Mouse (Mus musculus) intestine, embryonic 14.5 days (tissue): ENCODE data around the gene Cuedc1. TPM values are rescaled to one million over a fixed set of nuclear protein-coding genes. Genes with fewer than 3 reads are reported as not detected.

Experiments used
- ATAC-seq: fragments of 200-750 bp; cut with Nextera tagmentation; replicated peaks from 2 replicates; pipeline ENCODE4 v1.8.0; 2017; ENCODE audit warnings: low read depth, moderate number of reproducible peaks, moderate TSS enrichment, moderate library complexity; ENCODE audit not compliant: low FRiP score, low TSS enrichment
- DNase-seq: peaks from one replicate; pipeline ENCODE4 v3.0.0-alpha.2; 2018; ENCODE audit warnings: low spot score
- H3K27ac ChIP-seq: fragments of 300-500 bp; sonication (generic); 2 replicates; pipeline ENCODE4 v1.5.1; 2014; ENCODE audit warnings: low read depth, mild to moderate bottlenecking, control low read depth
- H3K27me3 ChIP-seq: fragments of 300-500 bp; sonication (generic); replicated peaks from 2 replicates; pipeline ENCODE4 v1.6.1; 2014; ENCODE audit warnings: low read length, control low read depth; ENCODE audit not compliant: control insufficient read depth, insufficient read depth
- H3K36me3 ChIP-seq: fragments of 300-500 bp; sonication (generic); 2 replicates; pipeline ENCODE4 v1.6.1; 2014; ENCODE audit warnings: low read length, control low read depth; ENCODE audit not compliant: control insufficient read depth, insufficient read depth
- H3K4me1 ChIP-seq: fragments of 300-500 bp; sonication (generic); replicated peaks from 2 replicates; pipeline ENCODE4 v1.6.1; 2014; ENCODE audit warnings: low read length, control low read depth, mixed read lengths; ENCODE audit not compliant: control insufficient read depth, insufficient read depth
- H3K4me2 ChIP-seq: fragments of 300-500 bp; sonication (generic); 2 replicates; pipeline ENCODE4 v1.6.1; 2014; ENCODE audit warnings: low read length
- H3K4me3 ChIP-seq: fragments of 300-500 bp; sonication (generic); 2 replicates; pipeline ENCODE4 v1.5.1; 2014; ENCODE audit warnings: low read depth, low read length, control low read depth, mixed read lengths
- H3K9ac ChIP-seq: fragments of 300-500 bp; sonication (generic); 2 replicates; pipeline ENCODE4 v1.6.1; 2014; ENCODE audit warnings: mild to moderate bottlenecking, low read length
- H3K9me3 ChIP-seq: fragments of 300-500 bp; sonication (generic); 2 replicates; pipeline ENCODE4 v1.6.1; 2016; ENCODE audit warnings: low read length, control low read depth; ENCODE audit not compliant: control insufficient read depth
- WGBS: fragments of 180-500 bp; shearing (Covaris S2); extraction: QIAGEN DNeasy Blood & Tissue Kit; methylation state at CpG from one replicate; pipeline ENCODE4 v1.1.7; 2014; 5-methylcytosine and 5-hydroxymethylcytosine counted together
- polyA plus RNA-seq: library from polyadenylated mRNA; unstranded; fragments of >200 nt; fragmentation: Nextera tagmentation; extraction: Ambion mirVana; gene quantifications from 2 replicates; pipeline ENCODE4 v1.2.1, GENCODE M21; 2014

Cuedc1 gene
- polyA plus RNA-seq, 1 experiment from 2014 or later, result 16.7 TPM

DNA sequence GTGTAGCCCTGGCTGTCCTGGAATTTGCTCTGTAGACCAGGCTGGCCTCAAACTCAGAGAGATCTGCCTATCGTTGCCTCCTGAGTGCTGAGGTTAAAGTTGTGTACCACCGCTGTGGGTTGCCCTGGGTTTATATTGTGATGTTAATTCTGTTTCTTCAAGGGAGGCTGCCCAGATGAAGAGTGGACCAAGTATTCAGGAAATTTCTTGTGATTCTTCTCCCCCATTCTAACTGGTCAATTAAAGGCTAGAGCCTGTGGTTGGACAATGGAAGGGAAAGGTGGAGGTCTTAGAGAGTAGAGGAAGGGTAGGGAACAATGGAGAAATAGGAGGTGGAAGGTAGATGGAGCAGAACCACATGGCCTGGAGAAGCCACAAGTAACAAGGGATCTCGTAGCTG, 72.7 kb downstream of the Cuedc1 start:
- Histone ChIP-seq H3K9ac (no peak overlapping the region), H3K4me3 (no peak overlapping the region), H3K27me3 (no peaks in the 10 kb centered on the region), H3K4me1 (peaks cover 32% of the 10 kb centered on the region), H3K36me3 (no peaks in the 10 kb centered on the region), H3K9me3 (no peaks in the 10 kb centered on the region), H3K27ac (no peak overlapping the region), H3K4me2 (no peak overlapping the region)
- 74% methylated on average over 3 of the region's 3 CpGs for WGBS
- no peak for DNase-seq
- no peak for ATAC-seq

DNA sequence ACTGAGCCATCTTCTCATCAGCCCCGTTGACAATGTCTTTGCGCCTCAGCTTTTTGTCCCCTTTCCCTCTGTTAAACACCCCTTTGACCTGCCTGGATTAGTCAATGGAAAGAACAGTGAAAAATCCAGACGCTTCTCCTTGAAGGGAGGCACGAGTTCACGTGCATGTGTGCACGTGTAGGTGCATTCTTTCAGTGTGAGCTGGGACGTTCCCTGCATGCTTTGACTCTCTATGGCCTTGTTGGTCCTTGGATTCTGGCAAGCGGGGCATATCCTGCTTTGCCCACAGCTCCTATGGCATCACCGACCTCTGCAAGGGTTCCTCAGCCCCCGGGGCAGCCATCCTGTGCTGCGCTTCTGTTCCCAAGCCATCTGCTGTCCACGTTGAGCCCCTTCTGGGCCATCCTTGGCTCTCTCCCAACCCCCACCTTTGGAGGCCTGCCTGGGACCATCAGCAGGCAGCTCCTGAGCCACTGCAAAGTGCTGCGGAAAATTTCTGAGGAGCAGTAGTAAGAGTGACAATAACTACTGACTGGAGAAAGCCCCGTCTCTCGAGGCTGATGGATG, 74.1 kb downstream of the Cuedc1 start:
- Histone ChIP-seq H3K27me3 (no peaks in the 10 kb centered on the region), H3K27ac (peak overlapping the region; percentile 81; the same call in 1 of the 2 replicates), H3K9ac (no peak overlapping the region), H3K36me3 (no peaks in the 10 kb centered on the region), H3K4me2 (no peak overlapping the region), H3K4me1 (peaks cover 28% of the 10 kb centered on the region), H3K9me3 (no peaks in the 10 kb centered on the region), H3K4me3 (no peak overlapping the region)
- WGBS, result 58% methylated on average over 15 of the region's 15 CpGs
- DNase-seq, result no peak
- no peak for ATAC-seq

DNA sequence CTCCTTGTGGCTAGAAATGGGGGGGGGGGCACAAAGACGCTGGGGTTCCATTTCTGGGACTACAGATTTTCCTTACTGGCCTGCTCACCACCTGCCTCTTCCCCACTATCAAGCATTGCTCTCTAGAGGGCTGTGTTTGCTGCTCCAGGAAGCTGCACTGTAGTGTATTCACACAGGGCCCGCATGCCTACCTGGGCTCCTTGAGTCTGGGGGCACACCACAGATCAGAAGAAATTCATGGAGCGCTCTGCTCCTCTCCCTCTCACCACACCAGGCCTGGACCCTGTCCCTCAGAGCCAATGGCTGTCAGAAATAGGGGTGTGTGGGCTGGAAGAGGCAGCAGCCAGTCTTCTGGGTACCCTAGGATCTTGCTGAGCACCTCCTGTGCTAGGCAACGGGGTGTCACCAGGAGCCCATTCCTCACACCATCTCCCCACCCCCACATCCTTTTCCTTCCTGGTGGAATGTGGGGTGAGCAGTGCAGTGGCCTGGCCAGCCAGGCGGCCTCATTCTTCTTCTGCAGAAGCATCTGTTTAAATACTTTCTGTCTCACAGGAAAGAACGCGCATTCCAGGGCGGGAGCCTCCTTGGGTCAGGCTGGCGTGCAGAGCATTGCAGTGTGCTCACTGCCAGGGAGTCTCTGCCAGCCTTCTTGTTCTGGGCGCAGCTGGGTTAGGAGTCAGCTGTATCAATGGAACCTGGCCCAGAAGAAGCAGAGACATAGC, 74.9 kb downstream of the Cuedc1 start:
- Histone ChIP-seq H3K27ac (peak overlapping the region; percentile 81), H3K4me1 (peaks cover 28% of the 10 kb centered on the region), H3K9ac (no peak overlapping the region), H3K4me2 (no peak overlapping the region), H3K27me3 (no peaks in the 10 kb centered on the region), H3K9me3 (no peaks in the 10 kb centered on the region), H3K36me3 (peaks cover 4% of the 10 kb centered on the region; the same call in 1 of the 2 replicates), H3K4me3 (no peak overlapping the region)
- WGBS, result 17% methylated on average over 10 of the region's 10 CpGs
- ATAC-seq (peak; percentile 69), DNase-seq (peak; percentile 73)

DNA sequence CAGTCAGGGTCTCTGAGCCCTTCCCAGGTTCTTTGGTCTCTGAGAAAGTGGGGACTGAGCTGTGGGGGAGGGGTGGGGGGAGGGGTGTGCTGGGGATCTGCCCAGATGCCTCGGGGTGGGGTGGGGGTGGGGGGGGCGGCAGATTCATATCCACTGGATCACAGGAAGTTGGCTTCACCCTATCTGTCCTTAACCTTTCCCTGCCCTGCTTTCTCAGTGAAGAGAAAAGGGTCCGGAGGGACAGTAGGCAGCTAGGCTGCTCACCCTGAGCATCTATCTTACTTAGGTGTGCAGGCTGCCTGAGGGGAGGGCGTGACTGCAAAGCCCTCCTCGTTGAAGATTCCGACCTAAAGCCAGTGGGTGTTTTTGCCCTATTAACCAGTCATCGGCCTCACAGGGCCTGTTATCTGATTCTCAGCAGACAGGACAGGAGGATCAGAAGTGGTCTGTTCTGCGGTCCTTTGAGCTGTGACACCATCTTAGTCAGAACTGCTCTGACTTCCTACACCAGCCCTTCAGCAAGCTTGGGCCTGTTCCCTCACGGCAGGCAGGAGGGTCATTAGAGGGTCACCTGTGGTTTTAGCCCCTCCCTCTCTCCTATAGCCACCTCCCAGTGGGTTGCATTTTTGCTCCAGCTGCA, 75.6 kb downstream of the Cuedc1 start:
- Histone ChIP-seq H3K36me3 (peaks cover 9% of the 10 kb centered on the region; the same call in 1 of the 2 replicates), H3K4me2 (no peak overlapping the region), H3K9ac (no peak overlapping the region), H3K9me3 (no peaks in the 10 kb centered on the region), H3K4me3 (no peak overlapping the region), H3K4me1 (peaks cover 28% of the 10 kb centered on the region), H3K27ac (peak overlapping the region; percentile 81), H3K27me3 (no peaks in the 10 kb centered on the region)
- DNase-seq, result no peak
- peak; percentile 44; the same call in 1 of the 2 replicates for ATAC-seq
- WGBS, result 13% methylated on average over 8 of the region's 9 CpGs

DNA sequence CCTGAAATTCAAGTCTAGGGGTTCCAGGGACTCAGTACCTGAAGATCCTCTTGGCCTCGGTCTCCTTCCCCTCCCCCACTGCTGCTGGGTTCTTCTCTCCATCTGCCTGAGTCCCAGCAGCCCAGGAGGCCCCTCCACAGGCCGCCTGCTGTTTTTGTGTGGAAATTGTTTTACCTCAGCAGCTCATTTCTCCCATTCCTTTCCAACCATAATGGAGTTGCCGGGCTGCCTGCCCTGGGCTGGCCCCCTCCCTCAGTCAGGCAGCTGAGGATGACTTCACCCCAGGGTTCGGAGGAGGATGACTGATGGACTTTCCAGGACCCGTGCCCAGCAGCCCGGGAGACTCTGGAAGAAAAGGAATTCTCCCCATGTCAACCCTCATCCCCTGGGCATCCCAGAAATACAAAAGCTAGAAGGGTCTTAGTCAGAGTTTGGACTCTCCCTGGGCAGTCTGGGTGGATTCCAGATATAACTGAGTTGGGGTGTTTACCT, 82.7 kb downstream of the Cuedc1 start:
- Histone ChIP-seq H3K9me3 (no peaks in the 10 kb centered on the region), H3K4me1 (peaks cover 31% of the 10 kb centered on the region), H3K27me3 (no peaks in the 10 kb centered on the region), H3K4me3 (no peak overlapping the region), H3K9ac (no peak overlapping the region), H3K36me3 (peaks cover 22% of the 10 kb centered on the region; the same call in 1 of the 2 replicates), H3K27ac (peak overlapping the region; percentile 95), H3K4me2 (peak overlapping the region; percentile 24)
- WGBS, result 20% methylated on average over 6 of the region's 6 CpGs
- no peak for DNase-seq
- peak; percentile 51 for ATAC-seq

DNA sequence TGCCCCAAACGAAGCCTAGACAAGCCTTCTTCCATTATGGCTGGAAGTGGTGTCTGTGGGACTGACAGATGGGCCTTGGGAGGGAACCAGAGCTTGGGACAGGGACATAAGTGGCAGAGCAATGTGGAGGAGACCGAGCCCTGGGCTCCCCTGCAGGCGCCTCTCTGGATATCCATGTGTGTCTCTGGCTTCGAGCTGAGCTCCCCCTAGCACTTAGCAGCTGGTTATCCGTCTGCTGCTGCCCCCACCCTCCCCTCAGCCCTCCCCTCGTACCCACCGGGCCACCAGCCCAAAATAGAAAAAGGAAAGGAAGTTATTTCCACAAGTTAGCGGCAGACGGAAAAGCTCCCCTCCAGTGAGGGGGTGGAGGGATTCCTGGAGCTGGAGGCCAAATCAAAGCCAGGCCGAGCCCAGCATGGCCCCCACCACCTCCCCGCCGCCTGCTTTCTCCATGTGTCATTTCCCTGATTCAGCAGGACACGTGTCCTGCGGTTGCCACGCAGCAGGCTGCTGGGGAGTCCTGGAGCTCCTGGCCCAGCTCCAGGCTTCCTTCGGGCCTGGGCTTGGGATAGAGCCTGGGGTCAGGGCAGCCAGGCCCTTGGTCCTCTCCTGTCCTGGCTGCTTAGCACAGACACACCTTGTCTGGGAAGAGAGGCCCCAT, 83.2 kb downstream of the Cuedc1 start:
- no peak overlapping the region for H3K9ac ChIP-seq
- peaks cover 32% of the 10 kb centered on the region for H3K4me1 ChIP-seq
- peak overlapping the region; percentile 24 for H3K4me2 ChIP-seq
- peak; percentile 70 for DNase-seq
- peak; percentile 74 for ATAC-seq
- no peaks in the 10 kb centered on the region for H3K27me3 ChIP-seq
- H3K36me3 ChIP-seq, result peaks cover 25% of the 10 kb centered on the region; the same call in 1 of the 2 replicates
- 20% methylated on average over 16 of the region's 16 CpGs for WGBS
- no peak overlapping the region for H3K4me3 ChIP-seq
- H3K27ac ChIP-seq, result peak overlapping the region; percentile 95
- no peaks in the 10 kb centered on the region for H3K9me3 ChIP-seq

DNA sequence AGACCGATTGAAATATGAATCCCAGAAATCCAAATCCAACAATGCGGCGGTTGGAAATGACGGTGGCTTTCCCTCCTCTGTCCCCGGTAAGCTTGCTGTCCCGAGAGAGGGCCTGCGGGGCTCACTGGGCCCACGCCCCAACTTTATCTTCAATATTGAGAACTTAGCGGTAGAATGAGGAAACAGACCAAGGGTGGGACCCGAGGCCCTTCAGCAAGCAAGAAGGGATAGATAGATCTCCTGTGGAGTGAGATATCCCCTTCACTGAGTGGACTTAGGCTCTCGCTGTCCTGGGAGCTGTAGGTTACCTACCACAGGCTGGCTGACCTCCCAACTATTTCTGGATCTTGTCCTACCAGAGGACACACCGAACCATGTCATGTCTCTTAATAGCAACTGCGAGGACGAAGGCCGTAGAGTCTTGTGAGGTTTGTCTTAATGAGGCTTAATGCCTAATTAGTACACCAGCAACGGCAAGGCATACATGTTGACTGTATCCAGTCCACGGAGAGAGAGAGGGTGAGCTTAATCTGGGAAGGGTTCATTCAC, 86.8 kb downstream of the Cuedc1 start:
- ATAC-seq, result no peak
- H3K36me3 ChIP-seq, result peaks cover 16% of the 10 kb centered on the region; the same call in 1 of the 2 replicates
- no peak overlapping the region for H3K4me3 ChIP-seq
- no peak for DNase-seq
- H3K4me2 ChIP-seq, result no peak overlapping the region
- H3K27ac ChIP-seq, result no peak overlapping the region
- no peaks in the 10 kb centered on the region for H3K9me3 ChIP-seq
- peaks cover 46% of the 10 kb centered on the region for H3K4me1 ChIP-seq
- 88% methylated on average over 17 of the region's 17 CpGs for WGBS
- H3K9ac ChIP-seq, result no peak overlapping the region
- no peaks in the 10 kb centered on the region for H3K27me3 ChIP-seq
